Mouse (Mus musculus): ENCODE data around the gene Prkca. TPM values are rescaled to one million over a fixed set of nuclear protein-coding genes. Genes with fewer than 3 reads are reported as not detected.
"Not testable (repeated sequence)": the region's sequence is repeated elsewhere in the genome, so short reads cannot be mapped to it uniquely, and the experiment has no call there.

Prkca gene
- total RNA-seq, 4 experiments from 2014 or later, result 28.2 to 38.1 (median 33.4) TPM

DNA sequence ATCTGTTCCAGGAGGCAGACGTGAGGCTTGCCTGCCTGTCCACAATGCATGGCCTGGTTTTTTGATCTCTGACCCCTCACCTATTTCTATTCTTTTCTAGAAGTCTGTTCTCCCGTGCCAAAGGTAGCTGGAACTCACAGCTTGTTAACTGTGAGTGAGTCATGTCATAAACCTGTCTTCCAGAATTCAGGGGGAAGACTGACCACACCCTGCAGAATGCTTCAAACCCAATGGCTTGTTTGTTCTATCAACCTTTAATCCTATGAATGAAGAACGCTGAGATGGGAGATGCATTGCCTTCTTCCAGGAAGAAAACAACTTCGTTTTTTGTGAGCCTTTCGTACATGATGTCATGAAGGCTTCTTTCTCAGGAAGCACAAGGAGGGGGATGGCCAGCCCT is 223.0 kb downstream of the Prkca start:
- DNase-seq (ENCODE audit: low spot score), result no peak

GRCm38 (mm10) chr11:108119785-108120184 is 223.9 kb downstream of the Prkca start:
- no peak for DNase-seq (ENCODE audit: low spot score)

DNA sequence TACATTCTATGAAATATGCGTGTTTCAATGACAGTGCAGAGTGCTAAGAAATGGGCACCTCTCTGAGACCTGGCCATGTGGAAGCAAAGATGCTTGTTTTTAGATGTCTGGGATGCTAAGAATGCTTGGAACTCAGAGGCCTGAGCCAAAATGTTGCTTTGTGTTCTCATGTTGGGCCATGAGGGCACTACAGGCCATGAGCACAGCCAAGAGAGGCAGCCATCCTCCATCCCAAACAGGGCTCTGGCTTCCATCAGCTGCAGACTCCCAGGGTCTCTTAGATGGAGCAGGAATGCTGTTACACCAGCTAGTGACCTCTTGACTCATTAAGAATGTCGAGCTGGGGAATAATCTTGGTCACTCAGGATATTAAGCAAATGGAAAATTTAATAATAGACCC is 224.9 kb downstream of the Prkca start:
- DNase-seq (ENCODE audit: low spot score), result no peak

- no peak for DNase-seq (ENCODE audit: low spot score)
Observed at GRCm38 (mm10) chr11:108118221-108118620, 225.5 kb downstream of the Prkca start.

- no peak for DNase-seq (ENCODE audit: low spot score)
Observed at GRCm38 (mm10) chr11:108117360-108118050, 226.2 kb downstream of the Prkca start.

GRCm38 (mm10) chr11:108114091-108114490 is 229.6 kb downstream of the Prkca start:
- DNase-seq (ENCODE audit: low spot score), result no peak

- DNase-seq (ENCODE audit: low spot score), result no peak
Observed at GRCm38 (mm10) chr11:108112437-108112836, 231.3 kb downstream of the Prkca start.

GRCm38 (mm10) chr11:108104085-108104484 is 239.6 kb downstream of the Prkca start:
- no peak for DNase-seq (ENCODE audit: low spot score)

- DNase-seq (ENCODE audit: low spot score), result no peak
Observed at GRCm38 (mm10) chr11:108101280-108101950, 242.3 kb downstream of the Prkca start.

- no peak for DNase-seq (ENCODE audit: low spot score)
Observed at GRCm38 (mm10) chr11:108098306-108098705, 245.4 kb downstream of the Prkca start.

DNA sequence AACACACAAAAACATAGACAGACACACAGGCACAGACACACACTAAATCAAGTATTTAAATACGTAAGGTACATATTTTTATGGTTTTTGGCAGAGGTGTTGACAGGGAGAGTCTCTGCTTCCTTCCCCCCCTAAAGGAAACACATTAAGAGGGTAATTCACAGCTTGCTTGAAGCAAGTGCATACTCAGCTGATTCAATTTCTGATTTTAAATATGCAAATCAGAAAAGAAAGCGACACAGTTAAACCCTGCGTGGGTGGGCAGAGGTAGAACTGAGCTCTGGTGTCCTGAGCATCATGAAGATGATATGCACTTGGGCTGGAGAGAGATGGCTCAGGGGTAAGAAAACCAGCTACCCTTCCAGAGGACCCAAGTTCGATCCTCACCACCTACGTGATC is 248.9 kb downstream of the Prkca start:
- DNase-seq (ENCODE audit: low spot score), result no peak

DNA sequence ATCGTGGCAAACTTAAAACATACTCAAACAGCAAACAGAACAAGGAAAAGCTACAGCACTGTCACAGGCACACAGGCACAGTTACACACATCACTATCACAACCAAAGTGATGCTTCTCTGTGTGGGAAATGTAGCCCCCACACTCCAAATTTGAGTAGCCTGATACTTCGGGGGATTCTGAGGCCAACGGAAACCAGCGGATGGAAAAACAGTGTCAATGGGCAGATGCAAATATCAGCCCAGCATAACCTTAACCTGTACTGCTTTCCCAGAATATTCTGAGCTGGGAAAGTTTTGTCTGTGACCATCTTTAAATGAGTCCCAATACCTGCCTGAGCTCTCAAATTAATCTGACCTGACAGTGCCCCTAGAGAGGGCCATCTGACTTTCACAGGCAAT is 250.5 kb downstream of the Prkca start:
- DNase-seq (ENCODE audit: low spot score), result no peak

DNA sequence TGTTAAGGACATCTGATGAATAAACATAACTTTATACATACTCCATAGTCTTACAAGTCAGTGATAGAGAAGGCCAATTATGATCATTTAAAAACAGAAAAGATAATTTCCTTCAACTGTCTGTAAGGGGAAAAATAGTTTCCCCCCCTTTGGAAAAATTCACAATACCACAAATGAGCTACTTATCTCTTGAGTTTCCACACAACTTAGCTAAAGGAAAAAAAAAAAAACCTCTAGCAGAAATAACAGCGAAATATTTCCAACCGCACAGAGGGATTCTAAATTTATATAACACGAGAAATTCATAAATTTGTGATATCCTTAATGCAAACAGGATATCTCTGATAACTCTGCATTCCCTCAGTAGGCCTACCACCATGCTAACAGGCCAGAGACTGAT is 252.5 kb downstream of the Prkca start:
- no peak for DNase-seq (ENCODE audit: low spot score)

- DNase-seq (ENCODE audit: low spot score), result no peak
Observed at GRCm38 (mm10) chr11:108090706-108091105, 253.0 kb downstream of the Prkca start.

GRCm38 (mm10) chr11:108088063-108088462 is 255.7 kb downstream of the Prkca start:
- DNase-seq (ENCODE audit: low spot score), result no peak

- not testable (repeated sequence) for DNase-seq (ENCODE audit: low spot score)
Observed at GRCm38 (mm10) chr11:108087105-108087700, 256.5 kb downstream of the Prkca start.

DNA sequence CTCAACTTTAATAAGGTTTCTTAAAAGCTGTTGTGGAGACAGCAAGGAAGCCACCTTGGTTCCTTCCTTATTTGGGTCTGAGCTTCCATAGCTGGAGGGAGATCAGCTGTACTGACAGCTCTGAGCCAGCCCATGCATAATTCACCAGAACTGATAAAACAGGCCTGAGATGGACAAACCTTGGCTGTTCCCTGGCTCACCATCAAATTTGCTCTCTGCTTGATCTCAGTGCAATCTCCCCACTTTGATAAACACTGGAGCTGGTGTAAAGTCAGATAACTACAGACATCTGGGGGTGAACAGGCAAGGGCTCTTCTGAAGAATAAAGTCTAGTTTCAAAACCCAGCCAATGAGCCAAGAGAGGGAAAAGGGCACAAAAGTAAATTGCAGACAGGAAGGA is 261.1 kb downstream of the Prkca start:
- no peak for DNase-seq (ENCODE audit: low spot score)

DNA sequence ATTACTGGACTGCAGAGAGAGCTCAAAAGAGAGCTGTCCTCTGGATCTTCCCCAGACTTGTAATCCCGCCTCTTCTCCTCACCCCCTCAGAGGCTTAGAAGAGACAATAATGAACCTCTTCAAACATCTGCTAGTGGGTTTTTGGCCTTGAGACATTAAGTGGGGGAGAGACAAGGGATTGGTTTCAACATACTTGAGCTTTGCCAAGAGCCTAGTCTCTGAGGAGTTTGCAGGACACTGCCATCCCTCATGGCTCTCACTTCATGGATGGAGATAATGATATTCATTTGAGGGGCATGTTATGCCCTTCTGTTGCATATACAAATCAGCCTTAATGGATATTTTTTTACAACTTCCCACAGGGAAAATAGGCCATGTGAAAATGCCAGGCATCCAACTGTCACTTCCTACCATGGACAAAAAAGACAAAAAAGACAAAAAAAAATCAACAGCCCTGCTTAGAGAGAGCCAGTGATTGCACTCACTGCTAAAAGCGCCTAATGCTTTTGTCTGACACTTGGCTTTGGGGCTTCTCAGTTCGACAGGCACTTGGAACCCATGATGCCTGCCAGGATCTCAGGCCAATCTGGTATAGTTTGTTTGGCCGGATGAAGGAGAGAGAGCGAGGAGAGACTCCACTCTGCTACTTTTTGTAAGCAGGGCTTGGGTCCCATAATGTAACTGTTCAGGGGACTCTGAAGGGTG is 263.6 kb downstream of the Prkca start:
- no peak for DNase-seq (ENCODE audit: low spot score)

- DNase-seq (ENCODE audit: low spot score), result no peak
Observed at GRCm38 (mm10) chr11:108079454-108079853, 264.3 kb downstream of the Prkca start.

- no peak for DNase-seq (ENCODE audit: low spot score)
Observed at GRCm38 (mm10) chr11:108077514-108077913, 266.2 kb downstream of the Prkca start.

GRCm38 (mm10) chr11:108072606-108073243 is 271.0 kb downstream of the Prkca start:
- no peak for DNase-seq (ENCODE audit: low spot score)

GRCm38 (mm10) chr11:108071230-108071629 is 272.5 kb downstream of the Prkca start:
- no peak for DNase-seq (ENCODE audit: low spot score)
